Mouse (Mus musculus): ENCODE results near the gene Elp1. TPM values are rescaled to one million over a fixed set of nuclear protein-coding genes. Genes with fewer than 3 reads are reported as not detected.

Gene Elp1
- polyA plus RNA-seq, 1 experiment = 2.6 TPM

- Histone ChIP-seq H3K4me1 (ENCODE audit: control insufficient read depth, insufficient read depth, insufficient read length, low read length) (no peaks in the 10 kb centered on the region), H3K27me3 (ENCODE audit: control insufficient read depth, insufficient read depth, low read length) (no peaks in the 10 kb centered on the region), H3K27ac (ENCODE audit: insufficient read depth, low read depth, low read length) (no peak overlapping the region), H3K4me3 (ENCODE audit: low read depth, low read length) (no peak overlapping the region), H3K36me3 (ENCODE audit: control insufficient read depth, insufficient read depth, low read length) (no peaks in the 10 kb centered on the region)
- TF ChIP-seq CTCF (IDR thresholded peaks at IDR 0.05; ENCODE audit: extremely low read depth, insufficient read length, insufficient replicate concordance, low read depth, low read length) (peak; percentile 26; the same call in 1 of the 2 replicates), POLR2A (IDR thresholded peaks at IDR 0.05; ENCODE audit: low read depth, low read length) (no peak)
- 59% methylated on average over 8 of the region's 8 CpGs for WGBS
Measured at GRCm38 (mm10) chr4:56725839-56726238, 76.3 kb downstream of the Elp1 start.

GRCm38 (mm10) chr4:56723237-56723636 lies 78.9 kb downstream of the Elp1 start:
- Histone ChIP-seq H3K4me1 (ENCODE audit: control insufficient read depth, insufficient read depth, insufficient read length, low read length) (no peaks in the 10 kb centered on the region), H3K27me3 (ENCODE audit: control insufficient read depth, insufficient read depth, low read length) (no peaks in the 10 kb centered on the region), H3K4me3 (ENCODE audit: low read depth, low read length) (no peak overlapping the region), H3K27ac (ENCODE audit: insufficient read depth, low read depth, low read length) (no peak overlapping the region), H3K36me3 (ENCODE audit: control insufficient read depth, insufficient read depth, low read length) (no peaks in the 10 kb centered on the region)
- 87% methylated on average over 6 of the region's 6 CpGs for WGBS
- TF ChIP-seq POLR2A (IDR thresholded peaks at IDR 0.05; ENCODE audit: low read depth, low read length) (no peak), CTCF (IDR thresholded peaks at IDR 0.05; ENCODE audit: extremely low read depth, insufficient read length, insufficient replicate concordance, low read depth, low read length) (no peak)

GRCm38 (mm10) chr4:56722346-56722745 lies 79.8 kb downstream of the Elp1 start:
- Histone ChIP-seq H3K4me1 (ENCODE audit: control insufficient read depth, insufficient read depth, insufficient read length, low read length) (no peaks in the 10 kb centered on the region), H3K27me3 (ENCODE audit: control insufficient read depth, insufficient read depth, low read length) (no peaks in the 10 kb centered on the region), H3K27ac (ENCODE audit: insufficient read depth, low read depth, low read length) (no peak overlapping the region), H3K36me3 (ENCODE audit: control insufficient read depth, insufficient read depth, low read length) (no peaks in the 10 kb centered on the region), H3K4me3 (ENCODE audit: low read depth, low read length) (no peak overlapping the region)
- 45% methylated on average over 6 of the region's 6 CpGs for WGBS
- TF ChIP-seq CTCF (IDR thresholded peaks at IDR 0.05; ENCODE audit: extremely low read depth, insufficient read length, insufficient replicate concordance, low read depth, low read length) (no peak), POLR2A (IDR thresholded peaks at IDR 0.05; ENCODE audit: low read depth, low read length) (no peak)

GRCm38 (mm10) chr4:56721469-56721868 lies 80.7 kb downstream of the Elp1 start:
- TF ChIP-seq CTCF (IDR thresholded peaks at IDR 0.05; ENCODE audit: extremely low read depth, insufficient read length, insufficient replicate concordance, low read depth, low read length) (peak; percentile 42; the same call in 1 of the 2 replicates), POLR2A (IDR thresholded peaks at IDR 0.05; ENCODE audit: low read depth, low read length) (no peak)
- no peaks in the 10 kb centered on the region for H3K36me3 ChIP-seq (ENCODE audit: control insufficient read depth, insufficient read depth, low read length)

GRCm38 (mm10) chr4:56720403-56720802 lies 81.7 kb downstream of the Elp1 start:
- Histone ChIP-seq H3K27me3 (ENCODE audit: control insufficient read depth, insufficient read depth, low read length) (no peaks in the 10 kb centered on the region), H3K4me3 (ENCODE audit: low read depth, low read length) (no peak overlapping the region), H3K36me3 (ENCODE audit: control insufficient read depth, insufficient read depth, low read length) (no peaks in the 10 kb centered on the region), H3K4me1 (ENCODE audit: control insufficient read depth, insufficient read depth, insufficient read length, low read length) (no peaks in the 10 kb centered on the region), H3K27ac (ENCODE audit: insufficient read depth, low read depth, low read length) (no peak overlapping the region)
- TF ChIP-seq POLR2A (IDR thresholded peaks at IDR 0.05; ENCODE audit: low read depth, low read length) = no peak
- TF ChIP-seq CTCF (IDR thresholded peaks at IDR 0.05; ENCODE audit: extremely low read depth, insufficient read length, insufficient replicate concordance, low read depth, low read length) = no peak
- WGBS = 59% methylated on average over 9 of the region's 9 CpGs

More at GRCm38 (mm10) chr4:56721469-56721868, 80.7 kb downstream of the Elp1 start:
- 28% methylated on average over 3 of the region's 3 CpGs for WGBS
- no peaks in the 10 kb centered on the region for H3K4me1 ChIP-seq (ENCODE audit: control insufficient read depth, insufficient read depth, insufficient read length, low read length)
- H3K4me3 ChIP-seq (ENCODE audit: low read depth, low read length) = no peak overlapping the region
- no peak overlapping the region for H3K27ac ChIP-seq (ENCODE audit: insufficient read depth, low read depth, low read length)
- H3K27me3 ChIP-seq (ENCODE audit: control insufficient read depth, insufficient read depth, low read length) = no peaks in the 10 kb centered on the region

GRCm38 (mm10) chr4:56719456-56719855 lies 82.7 kb downstream of the Elp1 start:
- H3K27me3 ChIP-seq (ENCODE audit: control insufficient read depth, insufficient read depth, low read length) = no peaks in the 10 kb centered on the region
- 63% methylated on average over 9 of the region's 9 CpGs for WGBS
- no peaks in the 10 kb centered on the region for H3K36me3 ChIP-seq (ENCODE audit: control insufficient read depth, insufficient read depth, low read length)
- H3K4me1 ChIP-seq (ENCODE audit: control insufficient read depth, insufficient read depth, insufficient read length, low read length) = no peaks in the 10 kb centered on the region
- H3K27ac ChIP-seq (ENCODE audit: insufficient read depth, low read depth, low read length) = no peak overlapping the region
- no peak for TF ChIP-seq POLR2A (IDR thresholded peaks at IDR 0.05; ENCODE audit: low read depth, low read length)
- H3K4me3 ChIP-seq (ENCODE audit: low read depth, low read length) = no peak overlapping the region

- WGBS = 73% methylated on average over 12 of the region's 12 CpGs
- no peaks in the 10 kb centered on the region for H3K36me3 ChIP-seq (ENCODE audit: control insufficient read depth, insufficient read depth, low read length)
- H3K27me3 ChIP-seq (ENCODE audit: control insufficient read depth, insufficient read depth, low read length) = no peaks in the 10 kb centered on the region
- no peak overlapping the region for H3K27ac ChIP-seq (ENCODE audit: insufficient read depth, low read depth, low read length)
- no peak for TF ChIP-seq CTCF (IDR thresholded peaks at IDR 0.05; ENCODE audit: extremely low read depth, insufficient read length, insufficient replicate concordance, low read depth, low read length)
- no peak for TF ChIP-seq POLR2A (IDR thresholded peaks at IDR 0.05; ENCODE audit: low read depth, low read length)
- H3K4me1 ChIP-seq (ENCODE audit: control insufficient read depth, insufficient read depth, insufficient read length, low read length) = no peaks in the 10 kb centered on the region
- no peak overlapping the region for H3K4me3 ChIP-seq (ENCODE audit: low read depth, low read length)
Measured at GRCm38 (mm10) chr4:56718573-56719442, 83.3 kb downstream of the Elp1 start.
